Mouse (Mus musculus) embryonic fibroblast, embryonic 13.5 days (primary cell): ENCODE measurements at regions not wholly inside any gene's neighbourhood (a gene's known extent, or its start where the extent isn't known, plus 50 kb on each side); places are given as distances from the start of the nearest gene placed in this dataset.

Experiments
- H3K27ac ChIP-seq: 2 replicates; pipeline ENCODE4 v1.5.1; 2012; ENCODE audit warnings: low read length, control low read depth, inconsistent platforms; ENCODE audit not compliant: insufficient read depth
- H3K4me1 ChIP-seq: 2 replicates; pipeline ENCODE4 v1.6.1; 2011; ENCODE audit warnings: low read length; ENCODE audit not compliant: control insufficient read depth, insufficient read depth
- H3K4me3 ChIP-seq: 2 replicates; pipeline ENCODE4 v1.5.1; 2011; ENCODE audit warnings: mild to moderate bottlenecking, control low read depth, low read length; ENCODE audit not compliant: insufficient read depth
- CTCF ChIP-seq: IDR thresholded peaks from 2 replicates; pipeline ENCODE4 v1.5.1; 2011; ENCODE audit warnings: mild to moderate bottlenecking, control low read depth, low read length, moderate library complexity, borderline replicate concordance; ENCODE audit not compliant: insufficient read depth
- POLR2A ChIP-seq: IDR thresholded peaks from 2 replicates; pipeline ENCODE4 v1.6.1; 2011; ENCODE audit warnings: low read depth, mild to moderate bottlenecking, control low read depth, low read length, moderate library complexity

- Histone ChIP-seq H3K4me3 (no peak overlapping the region), H3K27ac (no peak overlapping the region), H3K4me1 (peaks cover 4% of the 10 kb centered on the region; the same call in 1 of the 2 replicates)
- no peak for TF ChIP-seq POLR2A
- TF ChIP-seq CTCF: no peak
These were observed 129.9 kb downstream of the Basp1 start for GRCm38 (mm10) chr15:25283713-25284112.

GRCm38 (mm10) chr15:25282346-25282745, 131.2 kb downstream of the Basp1 start:
- TF ChIP-seq POLR2A (no peak), CTCF (no peak)
- Histone ChIP-seq H3K4me1 (peaks cover 4% of the 10 kb centered on the region; the same call in 1 of the 2 replicates), H3K4me3 (no peak overlapping the region), H3K27ac (no peak overlapping the region)

GRCm38 (mm10) chr15:25281942-25282341, 131.6 kb downstream of the Basp1 start:
- Histone ChIP-seq H3K27ac (no peak overlapping the region), H3K4me3 (no peak overlapping the region), H3K4me1 (peaks cover 4% of the 10 kb centered on the region; the same call in 1 of the 2 replicates)
- TF ChIP-seq POLR2A: no peak
- no peak for TF ChIP-seq CTCF

GRCm38 (mm10) chr15:25278317-25279156, 135.0 kb downstream of the Basp1 start:
- H3K27ac ChIP-seq: no peak overlapping the region
- H3K4me1 ChIP-seq: no peaks in the 10 kb centered on the region
- H3K4me3 ChIP-seq: no peak overlapping the region
- TF ChIP-seq POLR2A (no peak), CTCF (no peak)

GRCm38 (mm10) chr15:25276227-25276626, 137.3 kb downstream of the Basp1 start:
- Histone ChIP-seq H3K4me3 (no peak overlapping the region), H3K27ac (no peak overlapping the region), H3K4me1 (no peaks in the 10 kb centered on the region)
- no peak for TF ChIP-seq POLR2A
- no peak for TF ChIP-seq CTCF

- Histone ChIP-seq H3K4me3 (no peak overlapping the region), H3K27ac (no peak overlapping the region), H3K4me1 (peaks cover 7% of the 10 kb centered on the region; the same call in 1 of the 2 replicates)
- TF ChIP-seq CTCF: no peak
- TF ChIP-seq POLR2A: no peak
These were observed 141.7 kb downstream of the Basp1 start for GRCm38 (mm10) chr15:25271886-25272285.

- Histone ChIP-seq H3K4me3 (no peak overlapping the region), H3K4me1 (peaks cover 7% of the 10 kb centered on the region; the same call in 1 of the 2 replicates), H3K27ac (no peak overlapping the region)
- TF ChIP-seq POLR2A (no peak), CTCF (no peak)
These were observed 143.2 kb downstream of the Basp1 start for GRCm38 (mm10) chr15:25270349-25270748.

- H3K4me3 ChIP-seq: no peak overlapping the region
- H3K4me1 ChIP-seq: peaks cover 7% of the 10 kb centered on the region; the same call in 1 of the 2 replicates
- no peak overlapping the region for H3K27ac ChIP-seq
- TF ChIP-seq CTCF (no peak), POLR2A (no peak)
These were observed 144.1 kb downstream of the Basp1 start for GRCm38 (mm10) chr15:25269345-25269996.

- no peak overlapping the region for H3K4me3 ChIP-seq
- peaks cover 7% of the 10 kb centered on the region; the same call in 1 of the 2 replicates for H3K4me1 ChIP-seq
- no peak for TF ChIP-seq POLR2A
- no peak for TF ChIP-seq CTCF
- H3K27ac ChIP-seq: no peak overlapping the region
These were observed 145.1 kb downstream of the Basp1 start for GRCm38 (mm10) chr15:25268436-25268835.

- Histone ChIP-seq H3K27ac (no peak overlapping the region), H3K4me1 (peaks cover 7% of the 10 kb centered on the region; the same call in 1 of the 2 replicates), H3K4me3 (no peak overlapping the region)
- TF ChIP-seq CTCF (no peak), POLR2A (no peak)
These were observed 146.1 kb downstream of the Basp1 start for GRCm38 (mm10) chr15:25267509-25267908.
